Mouse (Mus musculus) hindbrain, embryonic 14.5 days (tissue): ENCODE results near the gene Cdkn2aip. TPM values are rescaled to one million over a fixed set of nuclear protein-coding genes. Genes with fewer than 3 reads are reported as not detected.

Experiments used
- ATAC-seq: fragments of 200-750 bp; cut with Nextera tagmentation; 2 replicates; pipeline ENCODE4 v1.8.0; 2017; ENCODE audit warnings: moderate number of reproducible peaks, mild to moderate bottlenecking, moderate TSS enrichment, moderate library complexity; ENCODE audit not compliant: low FRiP score
- DNase-seq: peaks from one replicate; pipeline ENCODE4 v3.0.0-alpha.2; 2015; ENCODE audit warnings: low spot score
- H3K27ac ChIP-seq: fragments of 300-500 bp; sonication (generic); 2 replicates; pipeline ENCODE4 v1.5.1; 2014; ENCODE audit warnings: mild to moderate bottlenecking, moderate library complexity
- H3K27me3 ChIP-seq: fragments of 300-500 bp; sonication (generic); 2 replicates; pipeline ENCODE4 v1.6.1; 2014; ENCODE audit warnings: mild to moderate bottlenecking, low read length, mixed read lengths; ENCODE audit not compliant: control insufficient read depth, insufficient read depth
- H3K36me3 ChIP-seq: fragments of 300-500 bp; sonication (generic); replicated peaks from 2 replicates; pipeline ENCODE4 v1.6.1; 2014; ENCODE audit not compliant: control insufficient read depth, insufficient read depth
- H3K4me1 ChIP-seq: fragments of 300-500 bp; sonication (generic); replicated peaks from 2 replicates; pipeline ENCODE4 v1.6.1; 2014; ENCODE audit warnings: antibody characterized with exemption, low read length, mixed read lengths; ENCODE audit not compliant: control insufficient read depth, insufficient read depth
- H3K4me2 ChIP-seq: fragments of 300-500 bp; sonication (generic); replicated peaks from 2 replicates; pipeline ENCODE4 v1.6.1; 2014; ENCODE audit warnings: mild to moderate bottlenecking, moderate library complexity
- H3K4me3 ChIP-seq: fragments of 300-500 bp; sonication (generic); replicated peaks from 2 replicates; pipeline ENCODE4 v1.5.1; 2014; ENCODE audit warnings: mild to moderate bottlenecking, low read length
- H3K9ac ChIP-seq: fragments of 300-500 bp; sonication (generic); 2 replicates; pipeline ENCODE4 v1.6.1; 2014
- H3K9me3 ChIP-seq: fragments of 300-500 bp; sonication (generic); 2 replicates; pipeline ENCODE4 v1.6.1; 2016; ENCODE audit warnings: low read length; ENCODE audit not compliant: control insufficient read depth
- WGBS: fragments of 180-500 bp; shearing (Covaris S2); extraction: QIAGEN DNeasy Blood & Tissue Kit; methylation state at CpG from one replicate; pipeline ENCODE4 v1.1.7; 2014; 5-methylcytosine and 5-hydroxymethylcytosine counted together
- polyA plus RNA-seq: library from polyadenylated mRNA; unstranded; fragments of >200 nt; fragmentation: Nextera tagmentation; extraction: Ambion mirVana; gene quantifications from 2 replicates; pipeline ENCODE4 v1.2.1, GENCODE M21; 2014

Gene Cdkn2aip
- 32.0 and 34.6 TPM in 2 replicates for polyA plus RNA-seq

DNA sequence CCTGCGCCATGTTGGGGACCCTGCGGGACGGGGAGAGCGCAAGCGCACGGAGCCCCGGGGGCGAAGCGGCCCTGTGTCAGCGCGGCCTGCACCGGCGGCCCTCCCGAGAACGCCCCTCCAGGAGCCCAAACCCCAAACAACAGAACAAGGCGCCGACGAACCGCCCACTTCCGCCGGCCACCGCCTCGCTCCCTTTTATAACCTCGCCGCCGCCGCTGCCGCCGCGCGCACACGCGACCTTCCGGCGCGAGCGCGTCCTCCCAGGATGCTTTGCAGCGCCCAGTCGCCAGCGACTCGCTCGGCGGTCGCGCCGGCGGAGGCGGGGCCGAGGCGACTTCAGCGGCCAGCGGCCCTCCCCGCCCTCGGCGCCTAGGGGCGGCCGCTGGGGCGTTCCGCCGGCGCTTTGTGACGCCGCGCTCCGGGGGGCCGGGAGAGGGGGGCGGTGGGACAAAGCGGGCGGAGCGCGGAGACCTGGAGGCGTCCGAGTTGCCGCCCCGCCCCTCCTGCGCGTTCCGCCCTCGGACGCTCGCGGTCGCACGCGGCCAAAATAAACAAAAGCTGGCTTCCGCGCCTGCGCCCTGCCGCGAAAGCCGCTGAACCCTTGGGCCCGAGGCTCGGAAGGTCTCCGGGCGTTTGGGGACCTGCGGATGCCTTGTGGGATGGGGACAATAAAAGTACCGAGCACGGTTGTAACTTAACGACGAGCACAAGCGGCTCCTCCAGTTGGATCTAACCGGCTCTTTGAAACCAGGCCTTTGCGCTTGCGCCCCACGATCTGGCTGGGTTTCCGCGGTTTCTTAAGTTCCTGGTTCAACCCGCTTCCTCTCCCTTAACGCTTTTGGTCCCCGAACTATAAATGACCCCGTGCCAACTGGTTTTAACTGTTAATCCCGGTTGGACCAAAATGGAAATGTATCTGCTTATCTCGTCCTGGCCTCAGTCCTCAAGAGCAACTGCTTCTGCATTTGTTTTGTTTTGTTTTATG is at the start of gene Cdkn2aip:
Cdkn2aip (minus strand) TSS at position 172 of the 985 bp plus-strand sequence.
- peak; percentile 94 for ATAC-seq
- Histone ChIP-seq H3K9me3 (no peaks in the 10 kb centered on the region), H3K4me2 (peak within 1 kb of the TSS; percentile 81), H3K27me3 (no peaks in the 10 kb centered on the region), H3K4me1 (peaks cover 13% of the 10 kb centered on the region), H3K27ac (peak within 1 kb of the TSS; percentile 94), H3K4me3 (peak within 1 kb of the TSS; percentile 84), H3K9ac (peak within 1 kb of the TSS; percentile 80), H3K36me3 (peaks cover 16% of the 10 kb centered on the region)
- under 1% methylated on average over 112 of the region's 114 CpGs for WGBS
- DNase-seq = peak; percentile 94

DNA sequence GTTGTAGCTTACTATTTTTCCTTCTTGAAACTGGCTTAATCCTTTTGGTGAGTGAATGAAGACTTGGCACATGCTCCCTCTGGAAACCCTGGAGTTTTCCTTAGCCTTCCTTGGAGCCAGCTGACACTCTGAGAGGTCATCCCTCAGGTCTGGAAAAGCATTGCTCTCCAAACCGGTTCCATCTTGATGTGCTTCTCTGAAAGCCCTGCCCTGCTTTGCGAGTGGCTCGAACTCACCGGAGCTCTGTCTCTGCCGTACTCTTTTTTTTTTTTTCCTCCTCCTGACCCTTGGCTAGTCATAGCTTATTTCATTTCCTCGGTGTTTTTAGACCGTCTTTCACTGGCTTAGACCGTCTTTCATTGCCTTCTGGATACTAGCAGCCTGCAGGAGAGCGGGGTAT is 49.5 kb upstream of the Cdkn2aip start:
- Histone ChIP-seq H3K9me3 (no peaks in the 10 kb centered on the region), H3K4me2 (peak overlapping the region; percentile 30), H3K4me1 (peaks cover 18% of the 10 kb centered on the region; the same call in 1 of the 2 replicates), H3K4me3 (no peak overlapping the region), H3K27ac (no peak overlapping the region), H3K9ac (no peak overlapping the region), H3K27me3 (no peaks in the 10 kb centered on the region), H3K36me3 (no peaks in the 10 kb centered on the region)
- DNase-seq (no peak), ATAC-seq (no peak)
- 45% methylated on average over 9 of the region's 9 CpGs for WGBS

DNA sequence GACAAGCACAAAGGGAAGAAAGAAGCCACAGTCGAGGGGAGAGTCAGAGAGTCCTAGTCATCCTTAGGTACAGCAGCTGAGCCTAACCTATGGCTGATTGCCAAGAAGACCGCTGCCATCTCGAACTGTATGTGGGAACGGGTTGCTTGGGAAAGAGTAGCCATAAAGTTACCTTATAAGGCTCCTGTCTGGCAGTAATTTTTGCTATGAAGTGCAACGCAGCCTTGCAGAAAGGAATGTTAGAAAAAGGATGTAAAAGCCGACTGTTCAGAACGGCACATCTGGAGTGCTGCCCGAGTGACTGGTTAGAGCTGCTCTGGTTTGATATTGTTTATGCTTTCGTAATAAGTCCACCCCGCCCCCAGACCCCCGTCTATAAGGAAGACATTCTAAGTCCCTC is 47.0 kb upstream of the Cdkn2aip start:
- peaks cover 18% of the 10 kb centered on the region; the same call in 1 of the 2 replicates for H3K4me1 ChIP-seq
- no peaks in the 10 kb centered on the region for H3K9me3 ChIP-seq
- no peaks in the 10 kb centered on the region for H3K36me3 ChIP-seq
- H3K4me3 ChIP-seq = no peak overlapping the region
- ATAC-seq = no peak
- H3K27me3 ChIP-seq = no peaks in the 10 kb centered on the region
- DNase-seq = no peak
- no peak overlapping the region for H3K9ac ChIP-seq
- no peak overlapping the region for H3K4me2 ChIP-seq
- WGBS = 66% methylated on average over 11 of the region's 11 CpGs
- no peak overlapping the region for H3K27ac ChIP-seq

DNA sequence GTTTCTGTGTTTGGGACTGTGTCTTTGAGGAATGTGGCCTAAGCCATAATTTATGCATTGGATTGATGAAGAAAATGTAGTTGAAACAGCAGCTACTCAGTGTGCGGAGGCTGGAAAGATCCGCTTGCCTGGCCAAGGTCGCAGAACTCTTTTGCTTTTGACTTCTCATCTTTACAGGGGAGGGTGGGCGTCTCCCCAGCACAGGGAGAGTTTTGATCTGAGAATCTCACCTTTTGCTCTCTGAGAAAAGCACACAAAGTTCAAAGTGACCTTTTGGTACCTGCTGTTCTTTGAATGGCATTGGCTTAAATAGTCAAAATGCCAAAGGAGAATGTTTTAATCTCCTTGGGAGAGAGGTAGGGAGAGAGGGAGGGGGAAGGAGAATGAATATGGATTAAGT is 46.5 kb upstream of the Cdkn2aip start:
- Histone ChIP-seq H3K36me3 (no peaks in the 10 kb centered on the region), H3K27me3 (no peaks in the 10 kb centered on the region), H3K27ac (no peak overlapping the region), H3K4me2 (no peak overlapping the region), H3K4me3 (no peak overlapping the region), H3K9ac (no peak overlapping the region), H3K4me1 (peaks cover 18% of the 10 kb centered on the region; the same call in 1 of the 2 replicates), H3K9me3 (no peaks in the 10 kb centered on the region)
- DNase-seq = no peak
- no peak for ATAC-seq
- 64% methylated on average over 4 of the region's 4 CpGs for WGBS

DNA sequence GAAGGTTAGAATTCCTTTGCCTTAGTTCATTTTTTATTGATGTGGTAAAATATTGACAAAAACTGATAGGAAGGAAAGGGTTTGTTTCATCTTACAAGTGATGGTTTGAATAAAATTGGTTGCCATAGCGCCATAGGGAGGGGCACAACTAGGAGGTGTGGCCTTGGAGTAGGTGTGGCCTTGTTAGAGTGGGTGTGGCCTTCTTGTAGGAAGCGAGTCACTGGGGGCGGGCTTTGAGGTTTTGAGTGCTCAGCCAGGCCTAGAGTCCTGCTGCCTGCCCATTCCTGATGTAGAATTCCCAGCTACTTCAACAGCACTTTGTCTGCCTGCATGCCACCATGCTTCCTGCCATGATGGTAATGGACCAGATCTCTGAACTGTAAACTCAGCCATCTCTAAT is 39.4 kb upstream of the Cdkn2aip start:
- ATAC-seq (no peak), DNase-seq (no peak)
- Histone ChIP-seq H3K4me3 (no peak overlapping the region), H3K9ac (no peak overlapping the region), H3K9me3 (no peaks in the 10 kb centered on the region), H3K4me1 (no peaks in the 10 kb centered on the region), H3K27ac (no peak overlapping the region), H3K27me3 (no peaks in the 10 kb centered on the region), H3K4me2 (no peak overlapping the region), H3K36me3 (no peaks in the 10 kb centered on the region)
- 89% methylated on average over 3 of the region's 3 CpGs for WGBS

GRCm38 (mm10) chr8:47750096-47750495 is 36.4 kb upstream of the Cdkn2aip start:
- Histone ChIP-seq H3K4me1 (no peaks in the 10 kb centered on the region), H3K4me3 (no peak overlapping the region), H3K9me3 (no peaks in the 10 kb centered on the region), H3K27me3 (no peaks in the 10 kb centered on the region), H3K36me3 (no peaks in the 10 kb centered on the region), H3K9ac (no peak overlapping the region), H3K4me2 (no peak overlapping the region), H3K27ac (no peak overlapping the region)
- DNase-seq (no peak), ATAC-seq (no peak)
- WGBS = 52% methylated on average over 14 of the region's 14 CpGs

- no peaks in the 10 kb centered on the region for H3K4me1 ChIP-seq
- H3K4me2 ChIP-seq = no peak overlapping the region
- no peaks in the 10 kb centered on the region for H3K36me3 ChIP-seq
- ATAC-seq (no peak), DNase-seq (no peak)
- H3K9ac ChIP-seq = no peak overlapping the region
- 81% methylated on average over 8 of the region's 8 CpGs for WGBS
- no peaks in the 10 kb centered on the region for H3K9me3 ChIP-seq
- H3K27ac ChIP-seq = no peak overlapping the region
- H3K4me3 ChIP-seq = no peak overlapping the region
- no peaks in the 10 kb centered on the region for H3K27me3 ChIP-seq
Observed at GRCm38 (mm10) chr8:47749491-47749890, 35.8 kb upstream of the Cdkn2aip start.

DNA sequence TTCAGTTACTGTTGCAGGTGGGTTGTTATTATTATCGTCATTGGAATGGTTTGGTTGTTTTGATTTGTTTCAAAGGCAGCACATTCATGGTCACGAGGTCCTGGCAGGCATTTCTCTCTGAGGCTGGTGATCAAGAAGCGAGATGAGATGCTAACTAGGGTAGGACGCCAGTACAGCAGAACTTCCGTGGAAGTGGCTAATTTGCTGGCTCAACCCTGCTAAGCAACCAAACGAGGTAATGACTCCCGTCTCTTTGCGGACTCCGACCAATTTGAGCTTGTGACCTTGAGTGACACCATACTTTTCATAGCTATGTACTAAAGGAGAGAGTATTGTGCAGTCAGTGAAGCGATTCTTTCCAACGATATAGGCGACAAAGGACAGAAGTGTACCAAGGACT is 32.6 kb upstream of the Cdkn2aip start:
- Histone ChIP-seq H3K4me3 (no peak overlapping the region), H3K9me3 (no peaks in the 10 kb centered on the region), H3K36me3 (no peaks in the 10 kb centered on the region), H3K27ac (no peak overlapping the region), H3K4me1 (no peaks in the 10 kb centered on the region), H3K4me2 (no peak overlapping the region), H3K27me3 (no peaks in the 10 kb centered on the region), H3K9ac (no peak overlapping the region)
- DNase-seq (no peak), ATAC-seq (no peak)
- 63% methylated on average over 12 of the region's 12 CpGs for WGBS

- H3K9me3 ChIP-seq = no peaks in the 10 kb centered on the region
- no peak for DNase-seq
Observed at GRCm38 (mm10) chr8:47745848-47746247, 32.1 kb upstream of the Cdkn2aip start.

More at GRCm38 (mm10) chr8:47745848-47746247, 32.1 kb upstream of the Cdkn2aip start:
- Histone ChIP-seq H3K4me1 (no peaks in the 10 kb centered on the region), H3K9ac (no peak overlapping the region), H3K4me3 (no peak overlapping the region), H3K27ac (no peak overlapping the region), H3K4me2 (no peak overlapping the region), H3K27me3 (no peaks in the 10 kb centered on the region), H3K36me3 (no peaks in the 10 kb centered on the region)
- WGBS = 17% methylated on average over 6 of the region's 6 CpGs
- ATAC-seq = no peak
